Mouse (Mus musculus) CH12.LX (cell line): Measurements from ENCODE around the gene March10. TPM values are rescaled to one million over a fixed set of nuclear protein-coding genes. Genes with fewer than 3 reads are reported as not detected.

ENCODE experiments used
- DNase-seq: peaks from one replicate; pipeline ENCODE4 v3.0.0-alpha.2; 2013; ENCODE audit errors: extremely low read depth
- H3K27ac ChIP-seq: 2 replicates; pipeline ENCODE4 v1.5.1; 2012; ENCODE audit warnings: low read depth, mild to moderate bottlenecking, control low read depth, moderate library complexity; ENCODE audit not compliant: insufficient read depth
- H3K27me3 ChIP-seq: replicated peaks from 2 replicates; pipeline ENCODE3; 2012; ENCODE audit warnings: inconsistent platforms
- H3K36me3 ChIP-seq, 2 experiments: replicated peaks in 1 of 2; 2 replicates each; pipeline versions ENCODE3 to v1.6.1; 2012; ENCODE audit warnings: inconsistent platforms in 1 of 2, low read length in 1 of 2, mild to moderate bottlenecking in 1 of 2, mixed read lengths in 1 of 2, moderate library complexity in 1 of 2; ENCODE audit not compliant: control insufficient read depth in 1 of 2, insufficient read depth in 1 of 2
- H3K4me1 ChIP-seq, 2 experiments: 2 replicates each; pipeline ENCODE4 v1.6.1; 2012; ENCODE audit warnings: inconsistent platforms in 1 of 2, moderate library complexity in 1 of 2; ENCODE audit not compliant: insufficient read depth in 2 of 2, control insufficient read depth in 1 of 2
- H3K4me2 ChIP-seq: 2 replicates; pipeline ENCODE4 v1.6.1; 2012; ENCODE audit warnings: low read depth, mild to moderate bottlenecking, control low read depth; ENCODE audit not compliant: poor library complexity, insufficient read depth, severe bottlenecking
- H3K4me3 ChIP-seq, 3 experiments: fragments of 150-350 bp in 1 of 3; sonication (generic) in 1 of 3; replicated peaks in 1 of 3; 2 replicates each; pipeline versions ENCODE3 to v1.5.1; 2011 to 2012; ENCODE audit warnings: low read depth in 2 of 3, low read length in 2 of 3, mild to moderate bottlenecking in 2 of 3, moderate library complexity in 2 of 3, control low read depth in 1 of 3, improper control_type of control experiment in 1 of 3, inconsistent platforms in 1 of 3, mixed read lengths in 1 of 3; ENCODE audit not compliant: poor library complexity in 1 of 3
- H3K79me2 ChIP-seq: replicated peaks from 2 replicates; pipeline ENCODE4 v1.6.1; 2012; ENCODE audit warnings: mild to moderate bottlenecking, moderate library complexity; ENCODE audit not compliant: control insufficient read depth, poor library complexity, insufficient read depth, severe bottlenecking; ENCODE audit errors: extremely low read depth
- H3K9ac ChIP-seq: 2 replicates; pipeline ENCODE4 v1.6.1; 2012; ENCODE audit warnings: low read depth, mild to moderate bottlenecking, control low read depth, moderate library complexity; ENCODE audit not compliant: insufficient read depth
- H3K9me3 ChIP-seq: replicated peaks from 2 replicates; pipeline ENCODE3; 2012; ENCODE audit warnings: low read length, inconsistent platforms, mixed read lengths
- CTCF ChIP-seq, 2 experiments: IDR thresholded peaks in 1 of 2; conservative IDR thresholded peaks in 1 of 2; 2 replicates each; pipeline ENCODE4 v1.5.1; 2011 to 2012; ENCODE audit warnings: low read depth in 2 of 2, low read length in 2 of 2, improper control_type of control experiment in 1 of 2, inconsistent platforms in 1 of 2, mild to moderate bottlenecking in 1 of 2, moderate library complexity in 1 of 2
- KAT2A ChIP-seq: IDR thresholded peaks from 2 replicates; pipeline ENCODE4 v1.6.1; 2012; ENCODE audit warnings: low read length, improper control_type of control experiment, inconsistent platforms; ENCODE audit not compliant: insufficient replicate concordance
- MAFK ChIP-seq: IDR thresholded peaks from 2 replicates; pipeline ENCODE4 v1.6.1; 2011; ENCODE audit warnings: low read length, improper control_type of control experiment; ENCODE audit not compliant: insufficient replicate concordance
- MEF2A ChIP-seq: IDR thresholded peaks from 2 replicates; pipeline ENCODE4 v1.6.1; 2014; ENCODE audit warnings: low read depth, mild to moderate bottlenecking, inconsistent platforms, low read length, improper control_type of control experiment, borderline replicate concordance
- UBTF ChIP-seq: IDR thresholded peaks from 2 replicates; pipeline ENCODE4 v1.6.1; 2012; ENCODE audit warnings: low read depth, mild to moderate bottlenecking, inconsistent platforms, low read length, improper control_type of control experiment, moderate library complexity
- dilution Hi-C: fragments of 300-500 bp; cut with MboI; formaldehyde crosslinking; loops from 2 replicates; pipeline ENCODE4 v1.14.3; 2020; ENCODE audit warnings: low sequenced_read_pairs; ENCODE audit not compliant: extremely low pct_unique_long_range_greater_than_20kb, extremely low pct_ligation_motif_present
- in situ Hi-C: fragments of 300-500 bp; cut with MboI; formaldehyde crosslinking; loops from 3 replicates; pipeline ENCODE4 v1.14.3; 2019; ENCODE audit warnings: low sequenced_read_pairs, low pct_ligation_motif_present, low pct_unique_long_range_greater_than_20kb, mixed read lengths
- polyA plus RNA-seq: library from polyadenylated mRNA; unstranded; fragments of >175 nt; gene quantifications from 2 replicates; pipeline ENCODE4 v1.2.1, GENCODE M21; 2012; ENCODE audit warnings: low read depth; ENCODE audit not compliant: insufficient read length
- total RNA-seq, 2 experiments: library from RNA; depleted of rRNA; stranded (reverse); fragments of 300-350 nt in 1 of 2; fragments of >200 nt in 1 of 2; gene quantifications; 2 replicates each; pipeline ENCODE4 v1.2.3; 2012 to 2014

The March10 gene
- total and polyA plus RNA-seq, 3 experiments: not detected

DNA sequence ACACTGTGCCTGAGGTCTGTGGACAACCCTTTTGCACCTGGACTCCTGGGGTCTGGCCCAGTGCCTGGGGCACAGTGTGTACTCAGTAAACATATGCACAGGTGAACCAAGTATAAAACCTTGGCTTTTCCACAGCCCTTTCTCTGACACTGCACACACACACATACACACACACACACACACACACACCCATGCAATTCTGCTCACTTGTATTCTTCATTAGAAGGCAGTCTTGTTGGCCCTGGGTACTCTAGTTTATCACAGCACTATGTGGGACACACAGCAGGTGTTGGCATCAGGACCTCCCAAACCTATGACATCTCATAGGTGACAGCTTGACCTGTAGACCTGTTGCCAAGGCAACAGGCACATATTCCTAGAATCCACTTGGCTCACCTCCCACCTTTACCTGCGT is 80.7 kb downstream of the March10 start:
- Histone ChIP-seq H3K4me2 (no peak overlapping the region), H3K9me3 (no peaks in the 10 kb centered on the region), H3K4me1 (peaks cover 7 to 23% of the 10 kb centered on the region in 2 experiments; a peak in 3 of 4 replicates), H3K4me3 (no peak overlapping the region), H3K9ac (no peak overlapping the region)
- dilution Hi-C loops: no loop called here
- TF ChIP-seq MAFK: no peak
- TF ChIP-seq, all 38 proteins: peak for 0
- Histone ChIP-seq H3K79me2 (no peaks in the 10 kb centered on the region), H3K36me3 (no peaks in the 10 kb centered on the region), H3K27me3 (no peaks in the 10 kb centered on the region), H3K27ac (no peak overlapping the region)
- in situ Hi-C loops: no loop called here
- DNase-seq: no peak

DNA sequence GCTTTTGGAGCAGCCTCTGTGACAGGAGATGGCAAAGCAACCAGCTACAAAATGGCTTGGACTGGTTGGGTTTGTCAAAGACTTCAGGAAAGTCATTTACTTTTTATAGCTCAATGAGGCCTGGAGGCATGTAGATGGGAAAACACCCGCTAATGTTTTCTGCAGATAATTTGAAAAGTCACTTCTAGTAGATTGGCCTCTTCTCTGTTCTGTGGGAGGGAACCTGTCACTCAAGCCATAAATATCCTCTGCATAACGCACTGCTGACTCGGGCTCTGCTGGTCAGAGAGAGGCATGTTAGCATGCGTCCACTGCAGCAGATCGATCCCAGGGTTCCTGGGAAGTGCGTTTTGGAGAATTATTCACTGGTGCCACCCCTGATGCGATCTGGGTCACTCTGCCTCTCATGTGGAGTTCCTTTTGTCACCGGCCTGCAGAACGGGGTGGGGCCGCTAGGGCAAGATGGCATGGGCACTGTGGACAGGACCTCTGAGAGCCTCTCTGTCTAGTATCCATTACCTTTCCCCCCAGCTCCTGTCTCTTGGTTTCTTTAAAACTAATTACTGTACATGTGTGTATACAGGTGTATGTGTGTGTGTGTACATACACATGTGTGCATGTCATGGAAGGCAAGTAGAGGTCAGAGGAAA is 81.9 kb downstream of the March10 start:
- Histone ChIP-seq H3K27ac (no peak overlapping the region), H3K9me3 (no peaks in the 10 kb centered on the region), H3K27me3 (no peaks in the 10 kb centered on the region), H3K9ac (no peak overlapping the region), H3K4me2 (peak overlapping the region; percentile 41), H3K79me2 (no peaks in the 10 kb centered on the region), H3K4me3 (no peak overlapping the region), H3K36me3 (no peaks in the 10 kb centered on the region), H3K4me1 (peaks cover 7 to 23% of the 10 kb centered on the region in 2 experiments; a peak in 3 of 4 replicates)
- no peak for DNase-seq
- in situ Hi-C loops: no loop called here
- dilution Hi-C loops: no loop called here
- TF ChIP-seq MEF2A (peak; percentile 50; the same call in 1 of the 2 replicates), CTCF (conservative IDR thresholded peaks at IDR 0.05 in 1 of 2, IDR thresholded peaks at IDR 0.05 in 1 of 2; ENCODE audit: low read depth in 2 of 2, low read length in 2 of 2) (0 out of 4 replicates have a peak, but pooled peaks of 1 of the 2 experiments have one; percentile 3), UBTF (no peak)

DNA sequence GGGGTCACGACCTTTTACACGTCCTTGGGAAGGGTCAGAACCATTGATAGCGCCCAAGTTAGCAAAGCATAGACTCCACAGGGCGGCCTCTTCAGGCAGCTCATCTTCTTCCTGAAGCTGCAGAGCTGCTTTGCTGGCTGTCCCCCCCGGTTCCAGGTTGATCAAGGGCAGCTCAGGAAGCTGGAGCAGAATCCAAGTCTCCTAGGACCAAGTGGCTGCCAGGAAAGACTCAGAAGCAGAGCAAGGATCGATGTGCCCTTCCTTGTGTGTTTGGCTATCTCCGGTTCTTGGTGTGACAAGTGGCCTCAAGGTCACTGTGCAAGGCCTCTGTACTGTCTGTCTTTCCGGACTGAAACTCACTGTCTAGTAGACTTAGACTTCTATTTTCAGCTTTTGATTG is 82.7 kb downstream of the March10 start:
- H3K36me3 ChIP-seq: no peaks in the 10 kb centered on the region
- TF ChIP-seq KAT2A: no peak
- peak overlapping the region; percentile 41; the same call in 1 of the 2 replicates for H3K4me2 ChIP-seq
- no peak overlapping the region for H3K9ac ChIP-seq
- no peak overlapping the region for H3K27ac ChIP-seq
- H3K4me3 ChIP-seq: no peak overlapping the region
- no peaks in the 10 kb centered on the region for H3K79me2 ChIP-seq
- H3K9me3 ChIP-seq: no peaks in the 10 kb centered on the region
- in situ Hi-C loops: no loop called here
- peaks cover 7 to 23% of the 10 kb centered on the region in 2 experiments; a peak in 3 of 4 replicates for H3K4me1 ChIP-seq
- no peak for DNase-seq
- dilution Hi-C loops: no loop called here
- H3K27me3 ChIP-seq: no peaks in the 10 kb centered on the region
